Mouse (Mus musculus): ENCODE measurements around the gene Abhd2. TPM values are rescaled to one million over a fixed set of nuclear protein-coding genes. Genes with fewer than 3 reads are reported as not detected.

Abhd2 gene
- polyA plus RNA-seq, 1 experiment from 2014 or later, result 12.1 TPM

DNA sequence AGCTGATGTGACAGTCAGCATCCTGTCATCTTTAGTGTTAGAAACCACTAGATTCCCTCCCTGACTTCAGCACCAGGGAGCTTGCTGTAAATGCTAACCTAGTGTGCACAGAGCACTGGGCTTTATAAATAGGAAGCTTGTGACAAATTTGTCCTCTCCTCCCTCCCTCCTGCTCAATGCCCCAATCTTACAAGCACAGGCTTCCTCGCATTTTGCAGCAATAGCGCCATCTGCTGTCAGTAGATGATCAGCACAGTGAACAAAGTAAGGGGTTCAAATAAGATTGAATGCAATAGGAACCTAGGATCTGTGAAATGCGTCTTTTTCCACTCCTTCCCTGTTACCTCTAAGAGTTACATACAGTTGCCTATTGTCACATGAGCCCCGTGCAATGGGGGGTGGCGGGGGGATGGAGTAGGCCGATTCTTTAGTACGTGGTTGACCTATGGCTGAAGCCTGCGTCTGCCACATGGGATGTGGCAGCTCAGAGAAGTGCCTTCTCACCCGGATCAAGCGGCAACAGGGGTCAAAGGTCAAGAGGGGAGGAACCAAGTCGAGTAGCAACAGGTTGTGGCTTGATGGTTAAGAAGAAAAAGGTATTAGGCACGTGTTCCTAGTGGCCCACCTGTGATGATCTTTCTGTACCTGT lies 76.9 kb downstream of the Abhd2 start:
- 33% methylated on average over 12 of the region's 12 CpGs for WGBS
- Histone ChIP-seq H3K4me2 (no peak overlapping the region), H3K9me3 (no peaks in the 10 kb centered on the region), H3K4me3 (replicated peaks) (no peak overlapping the region), H3K36me3 (replicated peaks) (peaks cover 58% of the 10 kb centered on the region), H3K27me3 (no peaks in the 10 kb centered on the region), H3K27ac (no peak overlapping the region), H3K4me1 (no peaks in the 10 kb centered on the region; the same call in 1 of the 2 replicates), H3K9ac (no peak overlapping the region)
- ATAC-seq (ENCODE audit: low FRiP score), result 0 out of 2 replicates have a peak, but pooled peaks have one; percentile 46

DNA sequence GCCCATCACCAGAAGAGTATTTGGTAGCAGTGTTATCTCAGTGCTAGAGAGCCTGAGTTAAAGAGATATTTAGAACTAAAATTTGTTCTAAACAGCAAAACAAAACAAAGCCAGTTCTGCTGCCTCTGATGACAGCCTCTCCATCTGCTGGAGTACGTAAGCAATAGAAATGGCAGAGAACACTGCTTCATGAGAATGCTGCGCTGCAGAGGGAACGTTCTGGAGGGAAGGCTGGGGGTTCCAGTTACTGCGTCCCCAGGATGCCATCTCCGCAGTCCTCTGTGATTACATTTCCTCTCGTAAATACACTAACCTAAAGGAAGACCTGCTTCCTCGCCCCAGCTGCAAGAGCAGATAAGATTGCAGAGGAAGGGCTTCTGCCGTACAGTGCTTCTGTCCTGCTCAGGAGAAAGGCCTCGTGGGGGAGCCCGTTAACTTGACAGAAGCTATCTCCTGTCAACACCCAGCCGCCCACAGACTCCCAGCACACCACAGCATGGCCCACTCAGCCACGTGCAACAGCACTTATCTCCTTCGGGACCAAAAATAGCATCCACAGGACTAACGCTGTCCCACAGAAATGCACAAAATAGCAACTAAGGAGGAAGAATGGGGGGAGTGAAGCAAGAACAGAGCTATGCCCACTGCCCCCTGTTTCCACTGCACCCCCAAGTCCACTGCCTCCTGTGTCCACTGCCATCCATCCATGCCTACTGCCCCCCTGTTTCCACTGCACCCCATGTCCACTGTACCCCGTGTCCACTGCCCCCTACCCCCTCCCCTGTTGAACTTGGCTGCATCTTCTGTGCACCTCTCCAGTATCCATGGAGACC lies 85.6 kb downstream of the Abhd2 start:
- ATAC-seq (ENCODE audit: low FRiP score), result no peak
- Histone ChIP-seq H3K4me2 (no peak overlapping the region), H3K9ac (no peak overlapping the region), H3K4me1 (peaks cover 11% of the 10 kb centered on the region), H3K36me3 (replicated peaks) (peaks cover 69% of the 10 kb centered on the region), H3K27me3 (no peaks in the 10 kb centered on the region), H3K27ac (no peak overlapping the region), H3K9me3 (no peaks in the 10 kb centered on the region), H3K4me3 (replicated peaks) (no peak overlapping the region)
- 90% methylated on average over 15 of the region's 15 CpGs for WGBS

DNA sequence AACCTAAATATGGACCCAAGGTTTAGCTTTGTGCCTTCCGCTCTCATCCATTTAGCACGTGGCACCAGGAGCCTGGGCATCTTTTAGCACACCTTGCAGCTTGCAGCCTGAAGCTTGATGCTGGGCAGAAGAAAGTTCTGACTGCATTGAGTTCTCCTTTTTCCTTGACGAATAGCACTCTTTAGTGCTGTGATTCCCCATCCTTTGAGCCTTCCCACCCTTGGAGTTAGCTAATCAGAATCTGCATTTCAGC lies 86.1 kb downstream of the Abhd2 start:
- WGBS, result 92% methylated on average over 3 of the region's 3 CpGs
- Histone ChIP-seq H3K36me3 (replicated peaks) (peaks cover 64% of the 10 kb centered on the region), H3K9ac (no peak overlapping the region), H3K9me3 (no peaks in the 10 kb centered on the region), H3K27me3 (no peaks in the 10 kb centered on the region), H3K4me2 (no peak overlapping the region), H3K4me1 (peaks cover 11% of the 10 kb centered on the region), H3K4me3 (replicated peaks) (no peak overlapping the region), H3K27ac (no peak overlapping the region)
- ATAC-seq (ENCODE audit: low FRiP score), result no peak

DNA sequence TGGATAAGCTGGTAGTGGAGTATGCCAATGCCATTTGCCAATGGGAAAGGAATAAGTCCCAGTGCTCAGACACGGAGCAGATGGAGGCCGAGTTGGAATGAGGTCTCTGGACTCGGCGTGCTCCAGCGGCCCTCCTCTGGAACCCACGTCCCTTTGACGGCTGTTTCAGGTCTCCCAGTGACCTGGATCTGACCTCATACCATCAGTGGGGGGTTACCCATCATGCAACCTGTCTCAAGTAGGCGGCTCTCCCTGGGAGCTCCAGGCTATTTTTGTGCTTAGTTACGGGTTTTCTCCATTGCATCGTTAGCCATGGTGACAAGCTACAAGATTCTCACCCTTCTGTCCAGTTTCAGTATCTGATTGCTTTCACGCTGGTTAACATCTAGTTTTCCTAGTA lies 87.1 kb downstream of the Abhd2 start:
- no peaks in the 10 kb centered on the region for H3K9me3 ChIP-seq
- ATAC-seq (ENCODE audit: low FRiP score), result no peak
- H3K36me3 ChIP-seq (replicated peaks), result peaks cover 57% of the 10 kb centered on the region
- no peak overlapping the region for H3K4me2 ChIP-seq
- peaks cover 11% of the 10 kb centered on the region for H3K4me1 ChIP-seq
- 79% methylated on average over 11 of the region's 11 CpGs for WGBS
- no peak overlapping the region for H3K4me3 ChIP-seq (replicated peaks)
- no peak overlapping the region for H3K9ac ChIP-seq
- H3K27ac ChIP-seq, result no peak overlapping the region
- H3K27me3 ChIP-seq, result no peaks in the 10 kb centered on the region

DNA sequence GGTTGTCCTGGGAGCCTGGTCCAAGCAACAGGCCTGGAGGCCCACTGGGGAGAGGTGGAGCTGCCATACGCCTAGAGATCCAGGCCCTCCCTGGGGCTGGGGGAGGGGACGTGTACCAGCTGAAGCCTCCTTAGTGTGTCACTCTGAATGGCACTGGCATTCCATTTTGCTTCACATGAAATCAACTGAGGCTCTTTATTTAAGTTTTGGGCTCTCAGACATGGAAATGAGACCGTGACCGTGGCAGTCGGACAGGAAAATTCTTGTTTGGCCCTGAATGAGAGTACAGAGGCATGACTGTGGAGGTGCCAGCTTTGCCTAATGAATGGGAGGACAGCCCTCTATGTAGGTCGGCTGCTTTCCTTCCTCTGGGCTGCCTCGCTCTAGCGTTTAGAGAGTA lies 89.2 kb downstream of the Abhd2 start:
- 54% methylated on average over 8 of the region's 8 CpGs for WGBS
- peaks cover 11% of the 10 kb centered on the region for H3K4me1 ChIP-seq
- peaks cover 43% of the 10 kb centered on the region for H3K36me3 ChIP-seq (replicated peaks)
- peak overlapping the region; percentile 65 for H3K27ac ChIP-seq
- no peak overlapping the region for H3K9ac ChIP-seq
- H3K9me3 ChIP-seq, result no peaks in the 10 kb centered on the region
- H3K27me3 ChIP-seq, result no peaks in the 10 kb centered on the region
- no peak overlapping the region for H3K4me3 ChIP-seq (replicated peaks)
- peak; percentile 81; the same call in 1 of the 2 replicates for ATAC-seq (ENCODE audit: low FRiP score)
- no peak overlapping the region for H3K4me2 ChIP-seq

DNA sequence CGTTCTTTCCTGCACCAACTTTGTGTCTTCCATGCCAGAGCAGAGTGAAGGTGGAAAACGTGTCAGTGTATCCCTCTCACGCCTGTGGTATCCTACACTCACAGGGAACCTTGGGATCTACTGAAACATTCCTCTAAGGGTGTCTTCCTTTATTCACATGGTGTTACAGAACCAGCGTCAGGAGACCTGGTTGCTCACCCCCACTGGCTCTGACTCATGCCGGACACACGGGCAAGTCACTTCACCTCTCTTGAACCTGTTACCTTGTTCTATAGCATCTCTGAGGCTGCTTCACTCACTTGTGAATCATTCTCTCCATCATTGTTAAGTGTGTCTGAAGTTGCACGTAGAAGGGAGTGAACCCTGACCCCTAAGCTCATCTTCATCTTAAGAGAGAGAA lies 89.8 kb downstream of the Abhd2 start:
- no peak for ATAC-seq (ENCODE audit: low FRiP score)
- 91% methylated on average over 7 of the region's 7 CpGs for WGBS
- Histone ChIP-seq H3K4me2 (no peak overlapping the region), H3K4me3 (replicated peaks) (no peak overlapping the region), H3K36me3 (replicated peaks) (peaks cover 38% of the 10 kb centered on the region), H3K9me3 (no peaks in the 10 kb centered on the region), H3K9ac (no peak overlapping the region), H3K27me3 (no peaks in the 10 kb centered on the region), H3K4me1 (peaks cover 11% of the 10 kb centered on the region), H3K27ac (peak overlapping the region; percentile 57)

DNA sequence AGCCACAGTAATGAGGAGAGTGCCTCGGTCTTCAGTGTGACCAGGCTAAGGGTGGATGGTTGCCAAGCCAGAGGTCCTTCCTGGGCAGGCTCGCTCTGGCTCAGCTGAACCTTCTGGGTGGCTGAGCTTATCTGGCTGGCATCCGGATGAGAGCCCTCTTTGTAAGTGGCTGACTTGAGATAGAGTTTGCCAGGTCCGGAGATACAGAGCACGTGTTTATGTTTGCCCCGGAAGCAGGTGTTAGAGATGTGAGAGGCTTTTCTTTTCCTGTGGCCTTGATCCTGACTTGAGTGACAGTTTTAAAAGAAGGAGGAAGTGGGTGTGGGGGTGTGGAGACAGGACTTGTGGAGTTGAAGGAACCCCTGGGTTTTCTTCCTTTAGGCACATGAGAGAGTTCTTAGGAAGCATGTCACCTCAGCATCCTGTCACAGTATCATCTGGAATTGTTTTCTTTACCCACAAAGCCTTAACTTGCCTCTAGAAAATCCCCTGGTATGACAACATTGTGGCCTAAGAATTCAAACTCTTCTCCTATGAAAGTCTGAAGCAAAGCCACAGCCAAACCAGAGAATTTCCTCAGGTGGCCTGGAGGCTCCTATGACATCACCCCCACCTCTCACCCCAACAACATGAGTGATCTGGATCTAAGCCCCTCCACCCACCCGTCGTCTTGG lies 90.5 kb downstream of the Abhd2 start:
- WGBS, result 78% methylated on average over 8 of the region's 8 CpGs

DNA sequence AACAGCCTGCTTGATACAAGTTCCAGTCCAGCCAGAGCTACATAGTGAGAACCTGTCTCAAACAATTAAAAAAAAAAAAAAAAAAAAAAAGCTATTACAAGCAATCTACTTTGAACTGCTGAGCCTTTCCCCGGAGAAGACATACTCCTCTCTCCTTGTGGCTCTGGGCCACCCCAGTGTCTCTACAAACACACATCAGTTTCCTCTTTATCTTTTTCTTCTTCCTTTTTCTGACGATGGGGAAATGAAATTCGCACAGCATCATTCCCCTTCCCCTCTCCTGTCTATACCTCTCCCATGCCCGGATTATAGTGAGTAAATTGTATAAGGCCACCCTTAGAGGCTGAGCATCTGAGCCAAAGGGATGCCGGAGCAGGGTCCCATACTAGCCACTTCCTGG lies 95.7 kb downstream of the Abhd2 start:
- Histone ChIP-seq H3K4me1 (no peaks in the 10 kb centered on the region; the same call in 1 of the 2 replicates), H3K9ac (no peak overlapping the region), H3K4me3 (replicated peaks) (no peak overlapping the region), H3K4me2 (no peak overlapping the region), H3K27me3 (no peaks in the 10 kb centered on the region), H3K36me3 (replicated peaks) (0 out of 2 replicates have a peak, but pooled peaks cover 4% of the 10 kb centered on the region), H3K9me3 (no peaks in the 10 kb centered on the region), H3K27ac (no peak overlapping the region)
- ATAC-seq (ENCODE audit: low FRiP score), result no peak
- 88% methylated on average over 5 of the region's 5 CpGs for WGBS

More for the DNA sequence above, 90.5 kb downstream of the Abhd2 start:
- Histone ChIP-seq H3K9ac (no peak overlapping the region), H3K9me3 (no peaks in the 10 kb centered on the region), H3K36me3 (replicated peaks) (peaks cover 32% of the 10 kb centered on the region), H3K4me1 (peaks cover 11% of the 10 kb centered on the region), H3K27me3 (no peaks in the 10 kb centered on the region), H3K27ac (peak overlapping the region; percentile 27; the same call in 1 of the 2 replicates), H3K4me3 (replicated peaks) (no peak overlapping the region), H3K4me2 (no peak overlapping the region)
- ATAC-seq (ENCODE audit: low FRiP score), result no peak

DNA sequence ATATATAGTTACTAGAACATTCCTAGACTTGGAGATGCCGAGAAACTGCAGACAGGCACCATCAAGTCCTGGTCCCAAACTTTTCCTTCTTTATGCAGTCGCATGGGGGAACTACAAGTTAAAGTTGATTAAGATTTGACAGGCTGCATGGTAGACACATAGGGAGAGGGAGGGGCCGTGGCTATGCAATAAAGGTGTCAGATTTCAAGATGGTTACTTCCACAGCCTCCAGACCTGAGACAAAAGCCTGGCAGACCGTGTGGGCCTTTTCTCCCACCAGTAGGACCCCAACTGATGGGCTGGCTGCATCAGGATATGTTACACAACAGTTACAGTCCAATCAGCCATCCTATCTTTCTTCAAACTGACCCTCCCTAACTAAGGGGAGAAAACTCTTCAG lies 96.4 kb downstream of the Abhd2 start:
- no peak overlapping the region for H3K4me2 ChIP-seq
- no peak overlapping the region for H3K4me3 ChIP-seq (replicated peaks)
- H3K27ac ChIP-seq, result no peak overlapping the region
- no peaks in the 10 kb centered on the region for H3K9me3 ChIP-seq
- WGBS, result 46% methylated on average over 4 of the region's 4 CpGs
- ATAC-seq (ENCODE audit: low FRiP score), result no peak
- H3K36me3 ChIP-seq (replicated peaks), result 0 out of 2 replicates have a peak, but pooled peaks cover 4% of the 10 kb centered on the region
- H3K9ac ChIP-seq, result no peak overlapping the region
- no peaks in the 10 kb centered on the region; the same call in 1 of the 2 replicates for H3K4me1 ChIP-seq
- no peaks in the 10 kb centered on the region for H3K27me3 ChIP-seq

DNA sequence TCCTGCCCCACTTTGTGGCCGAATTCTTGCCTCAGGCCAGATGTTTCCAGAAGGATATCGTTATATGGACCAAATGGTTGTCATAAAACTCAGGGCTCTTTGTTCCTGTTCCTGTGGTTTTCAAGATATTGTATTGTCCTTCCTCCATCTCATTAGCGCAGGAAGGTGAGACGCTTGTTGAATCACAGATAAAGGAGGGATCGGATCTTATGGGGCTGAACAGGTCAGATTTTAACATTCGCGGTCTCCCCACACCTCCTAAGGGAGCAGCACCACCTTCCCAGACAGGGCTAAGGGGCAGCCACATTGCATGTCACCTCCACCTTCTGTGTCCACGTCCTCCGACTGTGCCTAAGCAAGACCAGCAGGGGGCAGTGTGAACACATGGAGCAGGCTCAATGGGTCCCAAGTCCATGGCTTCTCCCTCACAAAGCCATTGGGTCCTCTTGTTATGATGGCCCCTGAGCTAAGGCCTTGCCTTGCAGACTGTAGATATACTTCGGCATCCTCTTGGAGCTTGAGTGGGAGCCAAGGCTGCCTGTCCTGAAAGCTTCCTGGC lies 98.4 kb downstream of the Abhd2 start:
- no peaks in the 10 kb centered on the region for H3K36me3 ChIP-seq (replicated peaks)
- no peak overlapping the region for H3K4me2 ChIP-seq
- H3K9me3 ChIP-seq, result no peaks in the 10 kb centered on the region
- H3K4me1 ChIP-seq, result no peaks in the 10 kb centered on the region; the same call in 1 of the 2 replicates
- WGBS, result 47% methylated on average over 10 of the region's 10 CpGs
- H3K9ac ChIP-seq, result no peak overlapping the region
- no peak overlapping the region for H3K4me3 ChIP-seq (replicated peaks)
- ATAC-seq (ENCODE audit: low FRiP score), result peak; percentile 51; the same call in 1 of the 2 replicates
- no peak overlapping the region for H3K27ac ChIP-seq
- H3K27me3 ChIP-seq, result no peaks in the 10 kb centered on the region

DNA sequence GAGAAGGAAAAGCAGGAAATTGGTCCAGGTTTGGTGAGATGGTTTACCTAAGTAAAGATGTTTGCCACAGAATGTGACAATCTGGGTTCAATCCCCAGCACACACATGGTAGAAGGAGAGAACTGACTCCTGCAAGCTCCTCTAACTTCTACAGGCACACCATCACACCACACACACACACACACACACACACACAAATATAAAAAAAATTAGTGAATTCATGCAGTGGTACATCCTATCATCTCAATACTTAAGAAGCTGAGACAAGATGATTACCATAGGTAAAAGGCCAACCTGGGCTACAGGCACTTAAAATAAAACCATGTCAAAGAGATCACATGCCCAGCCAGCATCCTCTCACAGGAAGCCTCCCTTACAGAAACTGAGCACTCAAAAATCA lies 101.0 kb downstream of the Abhd2 start:
- Histone ChIP-seq H3K9me3 (no peaks in the 10 kb centered on the region), H3K4me3 (replicated peaks) (no peak overlapping the region), H3K4me2 (no peak overlapping the region), H3K27ac (no peak overlapping the region), H3K4me1 (no peaks in the 10 kb centered on the region; the same call in 1 of the 2 replicates), H3K36me3 (replicated peaks) (no peaks in the 10 kb centered on the region), H3K27me3 (no peaks in the 10 kb centered on the region), H3K9ac (no peak overlapping the region)
- ATAC-seq (ENCODE audit: low FRiP score), result no peak

DNA sequence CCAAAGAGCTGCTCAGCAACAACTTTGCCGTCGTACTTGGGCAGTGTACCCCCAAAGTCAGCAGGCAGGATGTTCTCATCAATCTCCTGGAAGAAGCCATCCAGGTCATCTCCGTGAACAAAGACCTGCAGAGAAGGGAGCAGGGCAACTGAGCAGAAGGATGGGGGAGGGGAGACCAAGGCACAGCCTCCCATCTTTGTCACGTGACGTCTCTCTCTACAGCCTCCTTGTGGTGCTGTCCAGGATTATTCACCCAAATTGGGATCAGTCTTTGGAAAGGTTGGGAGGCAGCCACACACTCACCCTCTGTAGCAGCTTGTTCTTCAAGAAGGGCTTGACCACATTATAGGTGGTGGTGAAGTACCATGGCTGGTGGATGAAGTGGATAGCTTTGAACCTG lies 102.6 kb downstream of the Abhd2 start:
- Histone ChIP-seq H3K9me3 (no peaks in the 10 kb centered on the region), H3K9ac (no peak overlapping the region), H3K4me3 (replicated peaks) (no peak overlapping the region), H3K4me2 (no peak overlapping the region), H3K4me1 (no peaks in the 10 kb centered on the region; the same call in 1 of the 2 replicates), H3K27me3 (peaks cover 4% of the 10 kb centered on the region; the same call in 1 of the 2 replicates), H3K36me3 (replicated peaks) (no peaks in the 10 kb centered on the region), H3K27ac (no peak overlapping the region)
- 78% methylated on average over 5 of the region's 5 CpGs for WGBS
- ATAC-seq (ENCODE audit: low FRiP score), result no peak
